Mouse (Mus musculus) embryo, embryonic 11.5 days (tissue): ENCODE measurements around the gene Cux1.
"Not testable (repeated sequence)": the region's sequence is repeated elsewhere in the genome, so short reads cannot be mapped to it uniquely, and the experiment has no call there.

Source experiments
- DNase-seq: peaks from one replicate; pipeline ENCODE4 v3.0.0-alpha.2; 2012; ENCODE audit warnings: low read depth, low spot score

The Cux1 gene

DNA sequence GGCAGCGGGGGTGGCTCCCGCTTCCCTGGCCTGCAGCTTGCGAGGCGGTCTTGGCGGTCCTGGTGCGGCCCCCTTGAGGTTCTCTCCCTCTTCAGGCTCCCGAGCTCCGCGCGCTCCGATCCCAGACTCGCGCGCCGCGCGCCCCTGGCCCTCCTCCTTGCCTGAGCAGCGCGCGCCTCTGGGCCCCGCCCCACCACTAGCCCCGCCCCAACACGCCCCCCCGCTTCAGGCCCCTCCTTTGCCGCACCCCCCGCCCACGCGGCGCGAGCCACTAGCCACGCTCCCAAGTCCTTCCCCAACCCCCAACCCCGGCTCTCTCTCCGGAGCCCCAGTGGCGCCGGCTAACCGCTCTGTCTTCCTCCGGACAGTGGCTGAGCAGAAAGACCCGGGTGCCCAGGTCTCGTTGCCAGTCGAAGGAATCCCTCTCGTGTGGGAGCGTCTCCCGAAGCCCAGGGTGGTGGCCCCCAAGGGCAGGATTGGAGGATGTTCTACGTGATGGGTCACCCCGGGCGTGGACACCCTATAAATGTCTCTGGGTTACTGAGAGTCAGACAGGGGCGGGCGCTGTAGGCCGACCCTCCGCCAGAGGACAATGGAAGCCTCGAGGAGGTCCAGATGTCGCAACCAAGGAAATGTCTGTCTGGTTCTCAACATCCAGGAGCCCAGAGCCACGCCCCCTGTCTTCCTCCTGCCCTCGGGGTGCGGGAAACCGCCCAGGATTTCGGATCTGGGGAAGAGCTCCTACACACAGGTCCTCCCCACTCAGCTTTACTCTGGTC, 322.3 kb downstream of the Cux1 start:
- DNase-seq, result peak; percentile 75

DNA sequence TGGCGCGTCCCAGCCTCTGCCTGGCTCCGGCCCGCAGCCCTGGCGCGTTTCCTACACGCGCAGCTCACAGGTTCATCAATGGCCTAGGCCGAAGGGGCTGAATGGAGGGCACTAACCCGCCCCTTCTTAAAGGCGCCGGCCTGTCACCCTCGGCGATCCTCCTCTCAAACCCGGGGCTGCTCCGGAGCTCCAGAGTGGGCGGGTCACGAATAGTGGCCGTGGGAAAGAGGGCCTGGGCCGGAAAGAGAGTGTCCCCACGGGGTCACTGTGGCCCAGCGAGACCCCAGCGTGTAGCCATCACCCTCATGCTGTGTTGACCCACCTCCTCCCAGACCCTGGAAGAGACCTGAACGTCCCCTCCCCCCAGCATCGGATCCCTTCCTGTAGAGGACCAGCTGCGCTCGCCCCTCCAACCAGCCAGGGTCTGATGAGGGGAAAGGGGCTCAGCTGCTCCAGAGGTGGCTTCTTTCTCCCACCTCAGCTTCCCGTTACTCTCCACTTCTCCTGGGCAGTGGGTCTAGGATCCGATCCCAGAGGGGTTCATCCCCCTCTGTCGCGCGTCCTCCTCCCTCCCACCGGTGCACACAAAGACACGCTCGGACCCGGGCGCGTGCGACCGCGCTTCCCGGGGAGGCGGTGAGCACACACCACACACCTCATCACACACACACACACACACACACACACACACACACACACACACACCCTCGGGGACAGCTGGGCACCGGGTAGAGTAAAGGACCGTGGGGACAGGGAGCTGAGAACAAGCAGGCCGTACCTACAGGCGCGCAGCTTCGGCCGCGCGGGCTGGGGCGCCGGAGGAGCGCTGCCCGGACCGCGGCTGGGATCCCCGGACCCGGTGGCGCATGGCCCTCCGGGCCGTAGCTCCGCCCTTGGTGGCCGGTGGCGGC, 323.2 kb downstream of the Cux1 start:
- no peak for DNase-seq

DNA sequence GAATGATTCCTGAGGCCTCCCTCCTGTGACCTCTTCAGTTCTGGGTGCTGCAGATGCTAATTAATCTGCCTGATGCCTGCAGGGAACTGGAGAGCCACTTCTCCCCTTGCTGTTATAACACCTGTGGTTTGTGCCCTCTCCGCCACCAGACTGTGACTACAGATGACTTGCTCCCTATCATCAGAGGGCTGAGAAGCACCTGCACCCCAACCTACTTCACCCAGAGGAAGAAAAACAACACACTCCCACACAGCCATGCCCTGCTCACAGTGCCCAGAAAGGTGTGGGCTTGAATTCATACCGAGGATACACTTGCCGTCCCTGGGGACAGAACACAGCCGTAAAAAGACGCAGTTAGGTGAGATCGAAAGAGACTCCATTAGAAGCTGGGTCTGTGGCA, 326.1 kb downstream of the Cux1 start:
- DNase-seq, result no peak

DNA sequence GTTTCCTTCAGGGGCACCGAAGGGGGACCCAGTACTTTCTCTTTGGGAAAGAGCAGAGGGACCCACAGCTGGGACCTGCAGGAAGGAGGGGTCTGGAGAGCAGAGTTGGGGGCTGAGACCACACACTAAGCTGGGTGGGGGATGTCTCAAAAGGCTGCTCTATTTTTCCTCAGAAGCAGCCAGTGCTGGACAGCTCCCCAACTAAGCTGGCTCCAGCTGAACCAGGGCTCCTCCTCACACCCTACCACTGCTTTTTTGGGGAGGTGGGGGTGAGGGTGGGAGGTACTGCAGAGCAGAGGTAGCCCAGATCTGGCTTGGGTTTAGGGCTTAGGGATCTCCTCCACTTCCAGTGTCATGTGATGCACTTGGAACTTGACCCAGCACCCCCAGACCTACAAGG, 326.9 kb downstream of the Cux1 start:
- no peak for DNase-seq

DNA sequence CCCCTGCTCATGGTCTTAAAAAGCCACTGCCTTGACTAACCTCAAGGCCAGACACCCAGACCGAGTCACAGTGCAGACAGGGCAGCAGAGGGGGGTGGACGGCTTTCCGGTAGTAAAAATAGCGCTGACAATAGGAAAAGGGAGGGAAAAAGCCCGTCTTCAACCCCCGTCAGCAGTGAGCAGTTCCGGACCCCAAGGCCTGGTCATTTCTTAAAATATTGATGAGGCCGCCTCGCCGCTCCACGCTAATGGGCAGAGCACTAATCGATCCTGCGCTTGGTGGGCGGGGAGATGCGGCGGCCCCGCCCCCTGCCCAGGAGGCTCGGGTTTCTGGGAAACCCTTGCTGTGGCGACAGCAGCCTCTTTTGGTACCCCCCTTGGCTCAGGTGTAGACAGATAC, 329.7 kb downstream of the Cux1 start:
- no peak for DNase-seq

DNA sequence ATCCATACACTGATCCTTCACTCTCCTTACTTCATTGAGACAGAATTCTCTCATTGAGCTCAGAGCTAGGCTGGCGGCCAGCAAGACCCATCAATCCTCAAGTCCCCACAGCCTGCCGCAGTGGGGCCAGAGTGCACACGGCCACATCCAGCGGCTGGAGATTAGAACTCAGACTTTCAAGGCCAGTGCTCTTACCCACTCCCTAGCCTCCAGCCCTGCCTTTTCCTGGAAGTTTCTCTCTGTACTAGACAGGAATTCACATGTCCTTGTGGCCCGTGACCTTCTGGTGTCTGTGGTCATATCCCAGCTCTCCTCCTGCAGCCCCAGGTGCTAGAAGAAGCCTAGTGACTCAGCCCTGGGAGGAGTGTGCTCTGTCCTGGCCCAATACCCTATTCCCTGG, 330.7 kb downstream of the Cux1 start:
- no peak for DNase-seq

DNA sequence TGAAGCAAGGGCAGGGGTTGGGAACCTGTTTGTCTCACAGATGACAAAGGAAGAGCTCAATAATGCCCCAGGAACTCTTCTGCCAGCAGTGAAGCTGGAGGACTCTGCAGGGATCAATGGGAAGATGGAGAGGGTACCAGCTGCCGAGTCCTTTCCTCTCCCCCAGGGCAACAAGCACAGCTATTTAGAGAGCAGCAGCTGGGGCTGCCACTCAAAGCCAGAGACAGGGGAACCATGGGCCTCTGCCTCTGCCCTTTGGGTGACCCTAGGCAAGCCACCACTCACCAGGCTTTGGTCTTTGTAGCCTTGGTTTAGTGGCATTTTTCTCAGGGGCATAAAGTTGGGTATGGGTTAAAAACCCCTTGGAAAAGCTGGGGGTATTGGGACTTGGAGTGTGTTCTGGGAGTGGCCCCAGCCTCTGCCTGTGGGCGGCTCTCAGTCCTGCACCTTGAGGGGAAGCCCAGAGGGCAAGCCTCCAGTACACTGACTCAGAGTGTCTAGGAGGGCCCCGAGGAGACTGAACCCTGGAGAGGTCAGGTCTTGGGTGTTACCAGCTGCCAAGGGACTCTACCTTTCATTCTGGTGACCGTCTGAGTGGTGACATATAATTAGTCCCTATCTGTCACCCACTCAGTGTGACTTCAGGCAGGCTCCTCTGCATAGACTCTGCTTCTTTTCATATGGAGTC, 336.8 kb downstream of the Cux1 start:
- DNase-seq, result no peak

DNA sequence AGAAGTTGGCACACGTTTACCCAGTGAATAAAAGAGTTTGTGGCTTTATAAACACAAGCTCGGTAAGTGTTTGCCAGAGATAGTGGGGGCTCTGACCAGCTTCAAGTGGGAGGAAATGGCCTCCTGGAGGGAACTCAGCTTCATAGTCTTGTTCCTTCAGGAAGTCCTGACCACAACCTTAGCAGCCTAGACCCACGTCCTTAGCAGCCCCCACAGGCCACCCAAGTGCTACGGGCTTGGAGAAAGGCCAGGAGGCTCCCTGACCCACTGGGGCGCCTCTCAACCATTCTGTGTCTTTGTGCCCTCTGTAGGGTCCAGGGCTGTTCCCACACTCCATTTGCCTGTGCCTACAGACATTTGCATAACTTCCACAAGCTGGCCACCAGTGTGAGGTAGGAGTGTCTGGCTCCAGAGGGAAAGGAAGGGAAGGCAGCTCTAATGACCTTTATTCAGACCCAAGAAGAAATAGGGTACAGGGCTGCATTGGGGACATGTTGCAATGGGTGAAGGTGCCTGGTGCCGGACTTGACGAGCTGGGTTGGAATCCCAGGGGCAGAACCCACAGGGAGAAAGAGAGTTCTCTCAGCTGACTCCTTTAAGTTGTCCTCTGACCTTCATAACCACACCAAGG, 340.9 kb downstream of the Cux1 start:
- no peak for DNase-seq

DNA sequence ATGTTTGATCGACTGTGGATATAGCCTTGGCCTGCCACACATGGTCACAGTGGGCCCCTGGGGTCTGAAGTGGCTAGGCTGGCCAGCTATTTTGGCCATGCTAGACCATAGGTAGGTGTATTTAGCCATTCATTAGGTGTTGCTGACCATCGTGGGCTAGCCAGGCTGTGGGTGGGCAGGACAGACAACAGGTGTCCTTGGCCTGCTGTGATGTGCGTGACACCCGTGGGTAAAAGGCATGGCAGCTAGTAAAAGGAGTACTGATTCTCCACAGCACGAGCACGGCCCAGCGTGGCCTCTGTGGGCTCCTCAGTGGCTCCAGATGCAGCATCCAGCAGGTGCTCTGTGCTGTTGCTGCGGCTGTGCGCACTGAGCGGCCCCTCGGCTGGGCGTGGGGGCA, 348.7 kb downstream of the Cux1 start:
- no peak for DNase-seq

DNA sequence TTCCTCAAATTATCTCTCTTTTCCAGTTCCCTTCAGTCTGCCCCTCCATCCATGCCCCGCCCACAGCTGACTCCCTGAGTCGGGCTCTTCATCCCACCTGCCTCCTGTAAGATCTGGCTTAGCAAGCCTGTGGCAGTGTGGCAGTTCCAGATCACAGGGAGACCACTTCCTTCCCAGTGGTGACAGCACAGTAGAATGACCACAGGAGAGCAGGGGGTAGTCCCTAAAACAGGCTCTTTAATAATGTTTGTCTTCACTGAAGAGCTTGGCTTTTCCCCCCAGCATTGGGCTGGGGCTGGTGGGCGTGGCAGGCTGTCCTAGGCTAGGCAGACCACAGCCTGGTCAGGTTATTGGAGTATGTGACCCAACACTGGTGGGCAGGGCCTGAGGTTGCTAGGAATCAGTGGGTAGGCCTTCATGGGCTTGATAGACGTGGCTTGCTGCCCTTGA, 349.3 kb downstream of the Cux1 start:
- DNase-seq, result no peak

DNA sequence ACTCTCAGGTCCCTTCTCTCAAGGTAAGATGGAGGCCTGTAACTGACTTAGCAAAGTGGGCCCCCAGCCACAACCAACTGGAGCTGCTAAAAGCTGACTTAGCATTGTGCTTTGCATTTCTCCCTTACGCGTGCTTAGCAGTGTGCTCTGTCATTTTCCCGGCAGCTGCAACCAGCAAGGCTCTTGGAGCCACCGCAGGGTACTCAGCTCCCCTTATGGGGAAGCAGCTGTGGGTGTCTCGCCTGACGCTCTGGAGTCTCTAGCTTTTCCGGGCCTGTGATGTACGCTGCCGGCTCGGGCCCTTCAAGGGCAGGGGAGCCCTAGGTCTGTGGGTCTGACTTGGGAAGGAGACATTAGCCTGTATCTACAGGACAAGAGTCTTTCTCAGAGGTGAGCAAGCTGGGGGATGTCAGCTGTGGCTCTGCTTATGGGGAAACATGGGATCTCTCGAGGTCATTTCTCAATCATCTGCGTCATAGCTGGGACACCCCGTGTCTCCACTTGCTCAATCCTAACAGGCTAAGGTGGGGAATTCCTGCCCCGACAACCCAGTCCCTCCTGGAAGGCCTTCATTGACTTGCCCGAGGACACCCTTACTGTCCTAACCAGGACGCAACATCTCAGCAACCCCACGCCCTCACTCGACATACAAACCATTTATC, 350.2 kb downstream of the Cux1 start:
- no peak for DNase-seq

DNA sequence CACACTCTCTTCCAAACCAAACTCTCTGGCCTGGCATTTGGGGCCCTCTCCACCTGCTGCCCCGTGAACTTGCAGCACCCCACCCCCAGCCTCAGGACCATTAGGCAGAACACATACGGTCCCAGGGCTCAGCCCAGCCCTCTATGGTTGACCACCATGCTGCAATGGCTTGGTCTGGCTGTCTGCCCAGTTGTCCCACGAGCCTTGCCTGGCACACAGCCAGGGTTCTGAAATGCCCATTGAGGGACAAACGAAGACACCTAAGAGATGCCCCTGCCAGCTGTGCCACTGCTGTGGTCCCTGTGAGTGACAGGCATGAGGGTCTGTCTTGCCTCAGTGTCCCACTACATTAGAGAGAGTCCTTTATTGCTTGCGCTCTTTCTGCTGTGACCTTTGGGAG, 351.3 kb downstream of the Cux1 start:
- no peak for DNase-seq

DNA sequence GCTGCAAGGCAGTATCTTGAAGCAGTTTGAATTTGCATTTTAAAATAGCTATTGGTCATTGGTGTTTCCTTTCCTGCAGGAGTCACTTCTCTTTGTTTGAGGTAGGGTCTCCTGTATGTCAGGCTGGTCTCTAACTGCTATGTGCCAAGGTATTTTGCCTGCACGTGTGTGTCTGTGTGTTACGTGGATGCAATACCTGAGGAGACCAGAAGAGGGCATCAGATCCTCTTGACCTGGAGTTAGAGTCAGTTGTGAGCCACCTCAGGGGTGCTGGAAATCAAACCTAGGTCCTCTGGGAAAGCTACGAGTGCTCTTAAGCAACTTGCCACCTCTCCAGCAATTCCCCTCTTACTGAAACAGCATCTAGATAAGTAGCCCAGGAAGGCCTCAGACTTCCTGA, 352.1 kb downstream of the Cux1 start:
- no peak for DNase-seq

DNA sequence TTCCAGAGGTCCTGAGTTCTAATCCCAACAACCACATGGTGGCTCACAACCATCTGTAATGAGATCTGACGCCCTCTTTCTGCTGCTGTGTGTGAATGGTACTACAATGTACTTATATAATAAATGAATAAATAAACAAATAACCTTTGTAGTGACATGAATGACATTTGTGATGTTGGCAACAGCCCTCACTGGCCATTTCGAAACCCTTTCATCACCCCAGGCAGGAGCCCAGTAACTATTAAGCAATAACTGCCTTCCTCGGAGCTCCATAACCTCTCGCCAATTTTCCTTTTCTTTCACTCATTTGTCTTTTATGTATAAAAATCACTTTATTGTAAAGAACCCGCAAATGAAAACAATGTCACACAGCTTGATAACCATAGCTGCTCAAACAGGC, 353.6 kb downstream of the Cux1 start:
- no peak for DNase-seq

DNA sequence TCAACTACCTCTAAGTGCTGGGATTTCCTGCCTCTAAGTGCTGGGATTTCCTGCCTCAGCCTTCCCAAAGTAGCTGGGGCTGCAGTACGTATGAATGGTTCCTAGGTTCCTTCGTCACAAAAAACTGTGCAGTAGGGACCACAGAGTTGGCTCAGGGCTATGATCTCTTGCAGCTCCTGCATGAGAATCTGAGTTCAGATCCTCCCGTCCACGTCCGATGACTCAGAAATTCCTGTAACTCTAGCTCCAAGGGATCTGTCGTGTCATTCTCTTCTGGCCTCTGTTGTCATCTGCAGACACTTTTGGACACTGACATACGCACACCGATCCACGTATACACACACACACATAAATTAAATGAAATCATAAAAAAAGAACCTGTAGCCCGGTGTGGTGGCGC, 354.6 kb downstream of the Cux1 start:
- no peak for DNase-seq

DNA sequence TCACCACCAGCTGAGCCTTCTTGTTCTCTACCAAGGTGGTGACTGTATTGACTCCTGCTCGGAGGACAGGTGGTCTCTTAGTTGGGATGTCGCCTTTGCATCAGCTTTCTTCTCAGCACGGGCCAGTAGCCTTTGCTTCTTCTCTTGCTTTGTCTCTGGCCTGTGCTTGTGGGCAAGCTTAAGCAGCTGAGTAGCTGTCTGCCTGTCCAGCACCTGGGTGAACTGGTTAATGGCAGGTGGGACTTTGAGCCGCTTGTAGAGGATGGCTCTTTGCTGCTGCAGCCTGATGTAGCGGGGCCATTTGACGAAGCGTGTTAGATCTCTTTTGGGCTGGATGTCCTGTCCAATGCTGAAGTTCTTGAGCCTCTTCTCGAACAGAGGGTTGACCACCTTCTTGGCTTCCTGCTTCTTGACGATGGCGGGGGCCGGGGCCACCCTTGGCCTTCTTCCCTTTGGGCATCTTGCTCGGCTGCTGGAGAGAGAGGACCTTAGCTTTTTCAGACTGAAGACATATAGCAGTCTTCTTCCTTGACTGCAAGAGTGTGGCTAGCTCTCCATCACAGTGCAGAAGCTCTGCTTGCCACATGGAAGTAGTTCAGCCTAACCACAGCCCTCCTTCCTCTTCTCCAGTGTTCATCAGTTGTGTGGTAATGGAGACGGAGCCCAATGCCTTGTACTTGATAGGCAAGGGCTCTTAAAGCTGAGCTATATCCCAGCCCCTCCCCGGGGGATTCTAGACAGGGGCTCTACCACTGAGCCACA, 355.8 kb downstream of the Cux1 start:
- not testable (repeated sequence) for DNase-seq

DNA sequence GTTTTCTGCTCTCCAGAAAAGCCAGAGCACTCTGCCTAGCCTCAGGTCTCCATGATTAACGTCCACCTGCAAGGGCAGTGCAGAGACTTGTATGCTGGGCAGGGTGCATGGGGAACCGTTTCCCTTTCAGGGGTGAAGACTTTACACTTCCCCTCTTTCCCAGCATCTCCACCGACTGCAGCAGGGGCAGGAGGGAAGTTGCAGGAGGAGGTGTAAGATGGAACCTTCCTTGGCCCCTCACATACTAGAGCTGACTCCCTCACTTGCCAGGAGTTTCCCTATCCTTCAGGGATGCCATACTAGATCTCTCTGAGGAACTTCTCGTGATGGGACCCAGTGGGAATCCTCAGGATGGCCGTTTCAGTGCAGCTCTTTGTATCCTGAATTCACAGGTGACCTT, 356.7 kb downstream of the Cux1 start:
- no peak for DNase-seq

DNA sequence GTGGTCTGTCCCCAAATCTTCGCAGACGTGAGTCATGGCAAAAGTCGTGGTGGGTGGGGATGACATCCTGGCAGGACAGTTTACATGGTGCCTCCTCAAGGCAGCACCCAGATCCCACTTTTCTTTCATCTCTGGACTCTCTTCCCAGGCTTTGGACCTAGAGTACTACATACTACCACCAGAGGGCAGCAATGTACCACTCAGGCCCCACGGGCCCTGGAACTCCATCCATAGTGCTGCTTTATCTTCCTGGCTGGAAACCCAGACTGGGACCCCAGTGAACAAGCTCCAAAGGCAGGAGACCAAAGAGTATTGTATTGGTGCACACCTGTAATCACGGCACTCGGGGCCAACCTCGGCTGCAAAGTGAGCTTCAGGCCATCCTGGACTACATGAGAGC, 365.5 kb downstream of the Cux1 start:
- DNase-seq, result peak; percentile 76

DNA sequence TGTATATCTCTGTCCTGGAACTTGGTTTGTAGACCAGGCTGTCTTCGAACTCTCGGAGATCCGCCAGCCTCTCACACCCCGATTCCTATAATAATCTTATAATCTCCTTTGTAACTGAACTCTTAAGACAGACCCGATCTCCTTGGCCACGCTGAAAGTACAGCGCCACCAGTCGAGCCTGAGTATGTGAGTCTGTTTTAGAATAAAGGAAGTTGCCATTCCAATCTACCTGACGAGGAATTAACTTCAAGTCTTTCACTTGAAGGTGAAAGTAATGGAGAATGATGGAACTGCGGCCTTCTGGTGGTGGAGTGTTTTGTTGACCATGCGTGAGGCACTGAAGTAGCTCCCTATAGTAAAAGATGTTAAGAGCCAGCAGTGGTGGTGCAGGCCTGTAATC, 367.8 kb downstream of the Cux1 start:
- DNase-seq, result no peak
